Mouse (Mus musculus) G1E (cell line): ENCODE results near the gene Srpx2. TPM values are rescaled to one million over a fixed set of nuclear protein-coding genes. Genes with fewer than 3 reads are reported as not detected.

Experiments used
- ATAC-seq: 2 replicates; pipeline ENCODE4 v1.8.0; 2016; ENCODE audit warnings: mild to moderate bottlenecking; ENCODE audit not compliant: insufficient number of reproducible peaks, poor library complexity, low FRiP score, severe bottlenecking; ENCODE audit errors: extremely low read depth
- DNase-seq: peaks from one replicate; pipeline ENCODE4 v3.0.0; 2012; ENCODE audit warnings: low spot score
- H3K27me3 ChIP-seq: 2 replicates; pipeline ENCODE4 v1.6.1; 2012; ENCODE audit warnings: mild to moderate bottlenecking, low read length, inconsistent platforms; ENCODE audit not compliant: insufficient read depth
- H3K36me3 ChIP-seq: replicated peaks from 2 replicates; pipeline ENCODE3; 2012; ENCODE audit warnings: mild to moderate bottlenecking, inconsistent platforms
- H3K4me1 ChIP-seq: 2 replicates; pipeline ENCODE4 v1.6.1; 2012; ENCODE audit warnings: low read depth, low read length, inconsistent platforms, mixed read lengths; ENCODE audit not compliant: insufficient read depth
- H3K4me3 ChIP-seq: 2 replicates; pipeline ENCODE4 v1.5.1; 2012; ENCODE audit warnings: low read depth, mild to moderate bottlenecking, inconsistent platforms, low read length, moderate library complexity, mixed read lengths
- H3K9me3 ChIP-seq: replicated peaks from 2 replicates; pipeline ENCODE4 v1.6.1; 2012; ENCODE audit warnings: inconsistent platforms
- CTCF ChIP-seq: IDR thresholded peaks from 2 replicates; pipeline ENCODE4 v1.5.1; 2012; ENCODE audit warnings: low read depth, low read length, inconsistent platforms, mixed read lengths
- GATA1 ChIP-seq: IDR thresholded peaks from 2 replicates; pipeline ENCODE4 v1.6.1; 2012; ENCODE audit warnings: borderline replicate concordance, low read length, inconsistent platforms, mixed read lengths
- GATA2 ChIP-seq: IDR thresholded peaks from 2 replicates; pipeline ENCODE4 v1.6.1; 2012; ENCODE audit warnings: low read depth, low read length, inconsistent platforms, borderline replicate concordance
- POLR2AphosphoS5 ChIP-seq: IDR thresholded peaks from 2 replicates; pipeline ENCODE4 v1.6.1; 2012; ENCODE audit warnings: low read depth, low read length, inconsistent platforms; ENCODE audit not compliant: insufficient replicate concordance
- TAL1 ChIP-seq: conservative IDR thresholded peaks from 2 replicates; pipeline ENCODE4 v1.6.1; 2012; ENCODE audit warnings: low read depth, low read length, inconsistent platforms, mixed read lengths
- polyA plus RNA-seq: library from polyadenylated mRNA; stranded (reverse); fragments of >175 nt; gene quantifications from 2 replicates; pipeline ENCODE4 v1.2.3, GENCODE M21; 2012
- total RNA-seq, 2 experiments: library from RNA; stranded (forward) in 1 of 2; stranded (reverse) in 1 of 2; fragments of 200-1000 nt in 1 of 2; fragments of >200 nt in 1 of 2; fragmentation: Nextera tagmentation in 1 of 2; gene quantifications; 2 replicates each; pipeline ENCODE4 v1.2.3; 2014 to 2017

Gene Srpx2
- not detected in 2 replicates for total RNA-seq (2014; fragmentation: Nextera tagmentation)
- not detected in 2 replicates for total RNA-seq (2017)
- not detected in 2 replicates for polyA plus RNA-seq

- Histone ChIP-seq H3K4me3 (no peak within 1 kb of the TSS), H3K4me1 (no peaks in the 10 kb centered on the region), H3K9me3 (no peaks in the 10 kb centered on the region), H3K36me3 (no peaks in the 10 kb centered on the region), H3K27me3 (no peaks in the 10 kb centered on the region)
- ATAC-seq (no peak), DNase-seq (no peak)
- no peak for TF ChIP-seq POLR2AphosphoS5
- TF ChIP-seq TAL1 = no peak
- TF ChIP-seq GATA1 = no peak
- no peak for TF ChIP-seq CTCF
Observed at GRCm38 (mm10) chrX:133908261-133908660, at the start of gene Srpx2. TSS of gene Srpx2 (plus strand) at chrX:133908426.

GRCm38 (mm10) chrX:133869743-133870142 lies 38.5 kb upstream of the Srpx2 start:
- no peak for TF ChIP-seq GATA1
- no peak for TF ChIP-seq CTCF
- Histone ChIP-seq H3K36me3 (no peaks in the 10 kb centered on the region), H3K4me3 (no peak overlapping the region), H3K27me3 (no peaks in the 10 kb centered on the region), H3K4me1 (no peaks in the 10 kb centered on the region), H3K9me3 (no peaks in the 10 kb centered on the region)
- no peak for ATAC-seq
- no peak for DNase-seq

- no peaks in the 10 kb centered on the region for H3K9me3 ChIP-seq
- no peaks in the 10 kb centered on the region for H3K36me3 ChIP-seq
- ATAC-seq (no peak), DNase-seq (no peak)
- H3K27me3 ChIP-seq = no peaks in the 10 kb centered on the region
- TF ChIP-seq GATA2 (no peak), POLR2AphosphoS5 (no peak), GATA1 (no peak), TAL1 (no peak), CTCF (no peak)
- no peak overlapping the region for H3K4me3 ChIP-seq
- H3K4me1 ChIP-seq = no peaks in the 10 kb centered on the region
Observed at GRCm38 (mm10) chrX:133887308-133887707, 20.9 kb upstream of the Srpx2 start.

GRCm38 (mm10) chrX:133888111-133888510 lies 20.1 kb upstream of the Srpx2 start:
- no peak for DNase-seq
- TF ChIP-seq GATA2 (no peak), POLR2AphosphoS5 (no peak), CTCF (no peak), TAL1 (no peak), GATA1 (no peak)
- Histone ChIP-seq H3K4me3 (no peak overlapping the region), H3K27me3 (no peaks in the 10 kb centered on the region), H3K9me3 (no peaks in the 10 kb centered on the region), H3K36me3 (no peaks in the 10 kb centered on the region), H3K4me1 (no peaks in the 10 kb centered on the region)
- ATAC-seq = no peak

- Histone ChIP-seq H3K4me3 (no peak within 1 kb of the TSS), H3K4me1 (no peaks in the 10 kb centered on the region), H3K27me3 (no peaks in the 10 kb centered on the region), H3K36me3 (no peaks in the 10 kb centered on the region), H3K9me3 (no peaks in the 10 kb centered on the region)
- TF ChIP-seq POLR2AphosphoS5 (no peak), CTCF (no peak), GATA2 (no peak), GATA1 (no peak)
- DNase-seq (no peak), ATAC-seq (no peak)
Observed at GRCm38 (mm10) chrX:133898014-133898542, 10.1 kb upstream of the Srpx2 start, which contains the start of gene Tspan6. TSS of gene Tspan6 (minus strand) at chrX:133898429.

GRCm38 (mm10) chrX:133911397-133912103 lies 3.3 kb downstream of the Srpx2 start:
- DNase-seq (no peak), ATAC-seq (no peak)
- no peaks in the 10 kb centered on the region for H3K9me3 ChIP-seq
- H3K36me3 ChIP-seq = no peaks in the 10 kb centered on the region
- no peaks in the 10 kb centered on the region for H3K27me3 ChIP-seq
- TF ChIP-seq GATA2 (no peak), TAL1 (no peak), POLR2AphosphoS5 (no peak), GATA1 (no peak), CTCF (no peak)
- no peak overlapping the region for H3K4me3 ChIP-seq
- H3K4me1 ChIP-seq = no peaks in the 10 kb centered on the region
